12 mouse cellular contexts compared by ENCODE assay signal in the genomic region with DNA sequence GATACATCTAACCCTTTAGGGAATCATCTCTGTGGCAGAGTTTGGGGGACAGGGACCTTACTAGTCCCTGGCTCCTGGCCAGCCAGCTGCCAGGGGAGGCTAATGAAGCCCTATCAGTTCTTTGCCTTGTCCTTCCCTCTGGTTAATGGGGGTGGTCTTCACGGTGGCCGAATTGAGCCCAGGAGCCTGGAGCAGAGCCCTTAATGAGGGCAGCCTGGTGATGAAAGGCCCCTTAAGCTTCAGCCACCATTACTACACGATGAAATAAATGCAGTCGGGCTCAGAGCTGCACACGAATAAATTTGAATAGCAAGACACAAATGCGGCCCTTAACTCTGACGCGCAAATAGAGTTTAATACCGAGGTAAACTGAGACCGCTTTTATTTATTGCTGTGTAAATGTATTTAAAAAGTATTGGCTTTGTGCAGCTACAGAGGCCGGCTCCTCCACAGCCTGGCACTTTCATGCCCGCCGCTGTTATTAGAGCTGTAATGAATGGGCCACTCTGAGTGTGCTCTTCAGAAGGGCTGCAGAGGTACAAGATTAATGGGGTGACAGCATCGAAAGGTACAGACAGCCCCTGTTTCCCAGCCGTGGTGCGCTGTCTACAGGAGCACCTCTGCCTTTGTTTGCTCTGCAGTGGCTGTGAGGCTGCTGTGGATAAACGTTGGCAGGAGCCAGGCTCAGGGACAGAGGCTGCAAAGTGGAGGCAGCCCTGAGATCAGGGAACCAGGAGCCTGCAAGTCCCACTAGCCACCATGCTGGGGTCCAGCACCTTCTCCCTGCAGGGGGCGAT.
DNase-seq lines count a peak whose midpoint lies in the region; ATAC-seq lines count a peak whose summit lies in the region.
"Had no signal": no experiment of that assay in that cellular context is flagged by ENCODE, and none has a peak within 500 bp of the region (broad histone marks: within the 10 kb centered on the region; RNA-seq: fewer than 3 reads in every experiment).

No protein-coding gene starts in this region.

- no peak overlapping the region for H3K4me2 ChIP-seq in forebrain, embryonic 15.5 days (replicated peaks)
- H3K4me2 ChIP-seq in limb, embryonic 12.5 days: no peak overlapping the region; the same call in 1 of the 2 replicates
- H3K4me2 ChIP-seq in heart, embryonic 11.5 days: no peak overlapping the region
- H3K4me2 ChIP-seq: embryonic facial prominence, embryonic 12.5 days; liver, embryonic 15.5 days had no signal

- no peak overlapping the region for H3K4me3 ChIP-seq in forebrain, embryonic 15.5 days
- H3K4me3 ChIP-seq in limb, embryonic 12.5 days (replicated peaks): no peak overlapping the region
- H3K4me3 ChIP-seq in heart, embryonic 11.5 days (ENCODE audit: low read depth, low read length): no peak overlapping the region
- H3K4me3 ChIP-seq: embryonic facial prominence, embryonic 12.5 days; liver, embryonic 15.5 days had no signal

- DNase-seq in kidney, postnatal 4 days: peak; percentile 25 to 36
- no peak for DNase-seq in kidney, adult 18-20 months
- DNase-seq in retina, embryonic 14.5 days (ENCODE audit: low spot score): peak; percentile 32
- DNase-seq in heart, adult 11 months: no peak
- DNase-seq: layer of hippocampus, adult 9-11 months; right cerebral cortex, adult 18-20 months had no signal

- 8% methylated on average over 18 of the region's 18 CpGs for WGBS in forebrain, embryonic 15.5 days
- WGBS in limb, embryonic 12.5 days: 14% methylated on average over 18 of the region's 18 CpGs
- 61% methylated on average over 18 of the region's 18 CpGs for WGBS in heart, embryonic 11.5 days (ENCODE audit: insufficient replicate concordance)

- H3K27me3 ChIP-seq in forebrain, embryonic 15.5 days: no peaks in the 10 kb centered on the region
- no peaks in the 10 kb centered on the region for H3K27me3 ChIP-seq in limb, embryonic 12.5 days
- H3K27me3 ChIP-seq in heart, embryonic 11.5 days (ENCODE audit: control insufficient read depth, insufficient read depth, low read length): no peaks in the 10 kb centered on the region
- H3K27me3 ChIP-seq: embryonic facial prominence, embryonic 12.5 days; liver, embryonic 15.5 days had no signal

- H3K9me3 ChIP-seq in forebrain, embryonic 15.5 days: no peaks in the 10 kb centered on the region
- H3K9me3 ChIP-seq in limb, embryonic 12.5 days: no peaks in the 10 kb centered on the region
- H3K9me3 ChIP-seq in heart, embryonic 11.5 days (replicated peaks; ENCODE audit: control insufficient read depth, low read length): no peaks in the 10 kb centered on the region
- H3K9me3 ChIP-seq: embryonic facial prominence, embryonic 12.5 days; liver, embryonic 15.5 days had no signal

- H3K36me3 ChIP-seq in forebrain, embryonic 15.5 days: no peaks in the 10 kb centered on the region
- no peaks in the 10 kb centered on the region for H3K36me3 ChIP-seq in limb, embryonic 12.5 days
- H3K36me3 ChIP-seq in heart, embryonic 11.5 days (ENCODE audit: control insufficient read depth, insufficient read depth, low read length): no peaks in the 10 kb centered on the region
- H3K36me3 ChIP-seq: embryonic facial prominence, embryonic 12.5 days; liver, embryonic 15.5 days had no signal

- H3K27ac ChIP-seq in forebrain, embryonic 15.5 days (replicated peaks): peak overlapping the region; percentile 67
- H3K27ac ChIP-seq in limb, embryonic 12.5 days: peak overlapping the region; percentile 83
- H3K27ac ChIP-seq in heart, embryonic 11.5 days (ENCODE audit: low read depth, low read length): no peak overlapping the region
- H3K27ac ChIP-seq: embryonic facial prominence, embryonic 12.5 days; liver, embryonic 15.5 days had no signal

- H3K9ac ChIP-seq in forebrain, embryonic 15.5 days (replicated peaks): 0 out of 2 replicates have a peak overlapping the region, but pooled peaks have one; percentile 12
- no peak overlapping the region for H3K9ac ChIP-seq in limb, embryonic 12.5 days (replicated peaks)
- no peak overlapping the region for H3K9ac ChIP-seq in heart, embryonic 11.5 days (ENCODE audit: low read depth, low read length)
- H3K9ac ChIP-seq: embryonic facial prominence, embryonic 12.5 days; liver, embryonic 15.5 days had no signal

- ATAC-seq in forebrain, embryonic 15.5 days (replicated peaks): peak; percentile 27
- no peak for ATAC-seq in limb, embryonic 12.5 days (ENCODE audit: insufficient number of reproducible peaks, insufficient read depth, low FRiP score, low TSS enrichment, low read depth)
- no peak for ATAC-seq in inflammation-experienced regulatory T-cells, adult 6 months
- ATAC-seq in heart, embryonic 11.5 days (replicated peaks; ENCODE audit: insufficient number of reproducible peaks, low FRiP score, low TSS enrichment): no peak

- H3K4me1 ChIP-seq in forebrain, embryonic 15.5 days: peaks cover 42% of the 10 kb centered on the region
- peaks cover 67% of the 10 kb centered on the region for H3K4me1 ChIP-seq in limb, embryonic 12.5 days (replicated peaks)
- H3K4me1 ChIP-seq in heart, embryonic 11.5 days (ENCODE audit: control insufficient read depth, insufficient read depth, low read length): no peaks in the 10 kb centered on the region
- H3K4me1 ChIP-seq: liver, embryonic 15.5 days had no signal

Comparison
In these comparisons a context has a peak if more than half of its experiments do, and no peak if none do; other contexts are left out.
1. DNase-seq: peak in kidney, postnatal 4 days (2 of 2) and retina, embryonic 14.5 days (single experiment); none in kidney, adult 18-20 months (single experiment) and heart, adult 11 months (single experiment).